Mouse (Mus musculus) heart, adult 2 months (tissue): ENCODE measurements around the gene 2310030G06Rik.

Experiments used
- CTCF ChIP-seq: fragments of 200-600 bp; IDR thresholded peaks from 2 replicates; pipeline ENCODE4 v1.8.1; 2022; ENCODE audit warnings: antibody characterized with exemption, mild to moderate bottlenecking, moderate library complexity
- EP300 ChIP-seq: fragments of 200-500 bp; IDR thresholded peaks from 2 replicates; pipeline ENCODE4 v1.6.1; 2011; ENCODE audit warnings: low read depth, low read length, control low read depth; ENCODE audit not compliant: insufficient read depth
- POLR2A ChIP-seq: fragments of 200-500 bp; IDR thresholded peaks from 2 replicates; pipeline ENCODE4 v1.6.1; 2011; ENCODE audit warnings: mild to moderate bottlenecking, low read depth, low read length, control low read depth; ENCODE audit not compliant: insufficient read depth

DNA sequence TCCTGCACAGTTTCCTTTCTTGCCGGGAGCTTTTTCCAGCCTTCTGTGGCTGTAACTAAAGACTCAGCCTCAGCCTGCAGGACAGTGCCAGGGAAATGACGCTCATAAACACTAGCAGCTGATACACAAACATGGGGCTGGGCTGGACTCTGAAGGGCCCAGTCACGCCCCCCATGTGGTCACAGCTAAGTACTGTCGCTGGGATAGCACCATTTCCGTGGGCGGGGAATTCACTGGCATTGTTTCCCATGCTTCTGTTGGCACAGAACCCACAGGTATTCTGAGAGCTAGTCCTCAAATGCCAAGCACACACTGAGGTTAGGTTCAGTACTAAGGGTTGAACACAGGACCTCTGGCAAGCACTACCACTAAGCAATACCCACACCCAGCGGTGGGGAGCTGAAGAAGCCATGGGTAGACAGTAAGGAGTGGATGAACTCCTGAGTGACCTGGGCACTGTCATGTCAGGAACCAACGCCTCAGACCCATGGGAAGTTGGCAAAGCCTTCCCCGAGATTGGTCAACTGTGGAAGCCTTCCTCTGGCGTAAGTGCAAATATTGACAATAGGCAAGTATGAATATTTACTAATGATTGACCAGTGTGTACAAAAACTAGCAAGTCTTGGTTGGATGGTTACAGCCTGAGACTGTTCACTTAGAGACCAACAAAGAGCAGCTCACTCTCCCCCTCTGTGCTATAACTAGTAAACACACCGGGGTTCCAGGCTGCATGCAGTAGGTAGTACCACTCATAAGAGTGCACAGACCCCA, 45.2 kb downstream of the 2310030G06Rik start:
- TF ChIP-seq POLR2A (no peak), CTCF (peak; percentile 41), EP300 (no peak)
